Mouse (Mus musculus): Measurements from ENCODE around the gene Olfr287. TPM values are rescaled to one million over a fixed set of nuclear protein-coding genes. Genes with fewer than 3 reads are reported as not detected.

The Olfr287 gene
- polyA plus RNA-seq (2015; fragmentation: Nextera tagmentation; extraction: Ambion mirVana) = 0.22 TPM in 1 of 2 replicates, not detected in the other

GRCm38 (mm10) chr15:98220877-98221276 is at the start of gene Olfr287, which contains the start of gene Gm44579:
Gene Olfr287 (minus strand): TSS chr15:98221056.
Gene Gm44579 (minus strand): TSS chr15:98220977.
- ATAC-seq (replicated peaks) = no peak
- Histone ChIP-seq H3K4me2 (no peak within 1 kb of the TSS), H3K27ac (no peak within 1 kb of the TSS), H3K9me3 (no peaks in the 10 kb centered on the region), H3K4me3 (no peak within 1 kb of the TSS), H3K9ac (no peak within 1 kb of the TSS), H3K36me3 (replicated peaks) (no peaks in the 10 kb centered on the region), H3K27me3 (replicated peaks) (no peaks in the 10 kb centered on the region), H3K4me1 (no peaks in the 10 kb centered on the region)
- 67% methylated on average over 4 of the region's 4 CpGs for WGBS

- H3K4me2 ChIP-seq = no peak overlapping the region
- WGBS = 85% methylated on average over 7 of the region's 7 CpGs
- H3K9me3 ChIP-seq = no peaks in the 10 kb centered on the region
- H3K4me3 ChIP-seq = no peak overlapping the region
- no peak for ATAC-seq (replicated peaks)
- H3K27me3 ChIP-seq (replicated peaks) = no peaks in the 10 kb centered on the region
- H3K27ac ChIP-seq = no peak overlapping the region
- no peak overlapping the region for H3K9ac ChIP-seq
- no peaks in the 10 kb centered on the region for H3K36me3 ChIP-seq (replicated peaks)
- H3K4me1 ChIP-seq = no peaks in the 10 kb centered on the region
These were observed 36.9 kb upstream of the Olfr287 start for GRCm38 (mm10) chr15:98257776-98258175.

GRCm38 (mm10) chr15:98257193-98257592 is 36.3 kb upstream of the Olfr287 start, which contains the start of gene H1fnt:
Gene H1fnt (minus strand): TSS chr15:98257293.
- Histone ChIP-seq H3K4me3 (no peak within 1 kb of the TSS), H3K4me1 (no peaks in the 10 kb centered on the region), H3K9me3 (no peaks in the 10 kb centered on the region), H3K36me3 (replicated peaks) (no peaks in the 10 kb centered on the region), H3K27ac (no peak within 1 kb of the TSS), H3K9ac (no peak within 1 kb of the TSS), H3K4me2 (no peak within 1 kb of the TSS), H3K27me3 (replicated peaks) (no peaks in the 10 kb centered on the region)
- WGBS = 88% methylated on average over 8 of the region's 8 CpGs
- no peak for ATAC-seq (replicated peaks)

GRCm38 (mm10) chr15:98256271-98256670 is 35.4 kb upstream of the Olfr287 start:
- no peaks in the 10 kb centered on the region for H3K4me1 ChIP-seq
- no peak overlapping the region for H3K4me2 ChIP-seq
- 92% methylated on average over 13 of the region's 13 CpGs for WGBS
- no peak overlapping the region for H3K9ac ChIP-seq
- no peak for ATAC-seq (replicated peaks)
- no peaks in the 10 kb centered on the region for H3K27me3 ChIP-seq (replicated peaks)
- no peak overlapping the region for H3K27ac ChIP-seq
- no peaks in the 10 kb centered on the region for H3K9me3 ChIP-seq
- H3K36me3 ChIP-seq (replicated peaks) = no peaks in the 10 kb centered on the region
- H3K4me3 ChIP-seq = no peak overlapping the region

- no peak overlapping the region for H3K9ac ChIP-seq
- no peaks in the 10 kb centered on the region for H3K27me3 ChIP-seq (replicated peaks)
- no peaks in the 10 kb centered on the region for H3K36me3 ChIP-seq (replicated peaks)
- WGBS = 92% methylated on average over 4 of the region's 4 CpGs
- no peak for ATAC-seq (replicated peaks)
- H3K27ac ChIP-seq = no peak overlapping the region
- no peaks in the 10 kb centered on the region for H3K4me1 ChIP-seq
- H3K4me3 ChIP-seq = no peak overlapping the region
- no peaks in the 10 kb centered on the region for H3K9me3 ChIP-seq
- no peak overlapping the region for H3K4me2 ChIP-seq
These were observed 14.6 kb upstream of the Olfr287 start for GRCm38 (mm10) chr15:98235442-98235841.

- Histone ChIP-seq H3K9me3 (no peaks in the 10 kb centered on the region), H3K36me3 (replicated peaks) (no peaks in the 10 kb centered on the region), H3K27ac (no peak within 1 kb of the TSS), H3K4me1 (no peaks in the 10 kb centered on the region), H3K4me3 (no peak within 1 kb of the TSS), H3K27me3 (replicated peaks) (no peaks in the 10 kb centered on the region), H3K4me2 (no peak within 1 kb of the TSS), H3K9ac (no peak within 1 kb of the TSS)
- 86% methylated on average over 4 of the region's 4 CpGs for WGBS
- no peak for ATAC-seq (replicated peaks)
These were observed 13.5 kb upstream of the Olfr287 start, which contains the start of gene Olfr286 for GRCm38 (mm10) chr15:98234350-98234749. Gene Olfr286 (minus strand): TSS chr15:98234450.

GRCm38 (mm10) chr15:98226096-98226495 is 5.2 kb upstream of the Olfr287 start:
- Histone ChIP-seq H3K4me3 (no peak overlapping the region), H3K9me3 (no peaks in the 10 kb centered on the region), H3K36me3 (replicated peaks) (no peaks in the 10 kb centered on the region), H3K9ac (no peak overlapping the region), H3K4me2 (no peak overlapping the region), H3K27me3 (replicated peaks) (no peaks in the 10 kb centered on the region), H3K27ac (no peak overlapping the region), H3K4me1 (no peaks in the 10 kb centered on the region)
- 63% methylated on average over 7 of the region's 7 CpGs for WGBS
- no peak for ATAC-seq (replicated peaks)

- no peak overlapping the region for H3K4me2 ChIP-seq
- H3K36me3 ChIP-seq (replicated peaks) = no peaks in the 10 kb centered on the region
- no peak overlapping the region for H3K9ac ChIP-seq
- no peak overlapping the region for H3K27ac ChIP-seq
- H3K27me3 ChIP-seq (replicated peaks) = no peaks in the 10 kb centered on the region
- no peaks in the 10 kb centered on the region for H3K9me3 ChIP-seq
- H3K4me1 ChIP-seq = no peaks in the 10 kb centered on the region
- H3K4me3 ChIP-seq = no peak overlapping the region
- no peak for ATAC-seq (replicated peaks)
- WGBS = 44% methylated on average over 16 of the region's 16 CpGs
These were observed 4.8 kb upstream of the Olfr287 start for GRCm38 (mm10) chr15:98225610-98226009.

GRCm38 (mm10) chr15:98222377-98222776 is 1.5 kb upstream of the Olfr287 start:
- H3K27ac ChIP-seq = no peak overlapping the region
- no peaks in the 10 kb centered on the region for H3K9me3 ChIP-seq
- no peak overlapping the region for H3K4me2 ChIP-seq
- no peak overlapping the region for H3K4me3 ChIP-seq
- no peak overlapping the region for H3K9ac ChIP-seq
- no peaks in the 10 kb centered on the region for H3K27me3 ChIP-seq (replicated peaks)
- no peaks in the 10 kb centered on the region for H3K36me3 ChIP-seq (replicated peaks)
- no peaks in the 10 kb centered on the region for H3K4me1 ChIP-seq
- ATAC-seq (replicated peaks) = no peak

- Histone ChIP-seq H3K9me3 (no peaks in the 10 kb centered on the region), H3K36me3 (replicated peaks) (no peaks in the 10 kb centered on the region), H3K4me3 (no peak overlapping the region), H3K4me2 (no peak overlapping the region), H3K27me3 (replicated peaks) (no peaks in the 10 kb centered on the region), H3K27ac (no peak overlapping the region), H3K4me1 (no peaks in the 10 kb centered on the region), H3K9ac (no peak overlapping the region)
- ATAC-seq (replicated peaks) = no peak
- WGBS = 76% methylated on average over 5 of the region's 5 CpGs
These were observed 6.7 kb downstream of the Olfr287 start for GRCm38 (mm10) chr15:98214130-98214529.

- Histone ChIP-seq H3K4me3 (no peak overlapping the region), H3K9ac (no peak overlapping the region), H3K27me3 (replicated peaks) (no peaks in the 10 kb centered on the region), H3K4me1 (no peaks in the 10 kb centered on the region), H3K4me2 (no peak overlapping the region), H3K36me3 (replicated peaks) (no peaks in the 10 kb centered on the region), H3K27ac (no peak overlapping the region), H3K9me3 (no peaks in the 10 kb centered on the region)
- no peak for ATAC-seq (replicated peaks)
- 84% methylated on average over 5 of the region's 5 CpGs for WGBS
These were observed 7.5 kb downstream of the Olfr287 start for GRCm38 (mm10) chr15:98213336-98213870.

- H3K27me3 ChIP-seq (replicated peaks) = no peaks in the 10 kb centered on the region
- H3K9ac ChIP-seq = no peak overlapping the region
- WGBS = 81% methylated on average over 7 of the region's 7 CpGs
- no peak overlapping the region for H3K27ac ChIP-seq
- H3K9me3 ChIP-seq = no peaks in the 10 kb centered on the region
- H3K4me3 ChIP-seq = no peak overlapping the region
- H3K36me3 ChIP-seq (replicated peaks) = no peaks in the 10 kb centered on the region
- no peaks in the 10 kb centered on the region for H3K4me1 ChIP-seq
- ATAC-seq (replicated peaks) = no peak
- no peak overlapping the region for H3K4me2 ChIP-seq
These were observed 11.2 kb downstream of the Olfr287 start for GRCm38 (mm10) chr15:98209676-98210075.

GRCm38 (mm10) chr15:98195442-98195841 is 25.4 kb downstream of the Olfr287 start, which contains the start of gene Olfr288:
Gene Olfr288 (minus strand): TSS chr15:98195542.
- no peak for ATAC-seq (replicated peaks)
- Histone ChIP-seq H3K36me3 (replicated peaks) (no peaks in the 10 kb centered on the region), H3K27ac (no peak within 1 kb of the TSS), H3K4me3 (no peak within 1 kb of the TSS), H3K4me1 (no peaks in the 10 kb centered on the region), H3K27me3 (replicated peaks) (no peaks in the 10 kb centered on the region), H3K4me2 (no peak within 1 kb of the TSS), H3K9ac (no peak within 1 kb of the TSS), H3K9me3 (no peaks in the 10 kb centered on the region)
- WGBS = 67% methylated on average over 3 of the region's 3 CpGs
